Mouse (Mus musculus) liver, embryonic 14.5 days (tissue): ENCODE measurements around the gene Hyal5.

Source experiments
- CTCF ChIP-seq: IDR thresholded peaks from 2 replicates; pipeline ENCODE4 v1.5.1; 2016; ENCODE audit warnings: antibody characterized with exemption, low read depth, control low read depth
- EP300 ChIP-seq: IDR thresholded peaks from 2 replicates; pipeline ENCODE4 v1.6.1; 2016; ENCODE audit warnings: antibody characterized with exemption, low read depth

- TF ChIP-seq CTCF (no peak), EP300 (no peak)
Measured at GRCm38 (mm10) chr6:24913591-24913990, 55.8 kb downstream of the Hyal5 start.
